19 mouse cellular contexts compared by ENCODE assay signal in genomic region chr11:84960780-84961179, GRCm38 (mm10). TPM values are rescaled to one million over a fixed set of nuclear protein-coding genes. Genes with fewer than 3 reads are reported as not detected.
DNase-seq lines count a peak whose midpoint lies in the region; ATAC-seq lines count a peak whose summit lies in the region.
"Had no signal": no experiment of that assay in that cellular context is flagged by ENCODE, and none has a peak within 500 bp of the region (broad histone marks: within the 10 kb centered on the region; RNA-seq: fewer than 3 reads in every experiment).

No protein-coding gene starts in this region.

- H3K4me2 ChIP-seq in midbrain, embryonic 11.5 days = no peak overlapping the region
- H3K4me2 ChIP-seq in midbrain, embryonic 15.5 days = no peak overlapping the region
- H3K4me2 ChIP-seq: forebrain, embryonic 15.5 days had no signal

- H3K9ac ChIP-seq in midbrain, embryonic 11.5 days (ENCODE audit: low read length) = no peak overlapping the region
- no peak overlapping the region for H3K9ac ChIP-seq in midbrain, embryonic 15.5 days
- H3K9ac ChIP-seq: forebrain, embryonic 15.5 days had no signal

- peaks cover 30% of the 10 kb centered on the region for H3K27me3 ChIP-seq in midbrain, embryonic 11.5 days (ENCODE audit: control insufficient read depth, insufficient read depth, low read length)
- peaks cover 46% of the 10 kb centered on the region for H3K27me3 ChIP-seq in midbrain, embryonic 15.5 days (replicated peaks)

- H3K4me3 ChIP-seq in midbrain, embryonic 11.5 days (ENCODE audit: low read depth, low read length) = no peak overlapping the region
- H3K4me3 ChIP-seq in midbrain, embryonic 15.5 days = no peak overlapping the region
- H3K4me3 ChIP-seq: forebrain, embryonic 15.5 days had no signal

- no peak for ATAC-seq in midbrain, embryonic 11.5 days (ENCODE audit: low FRiP score)
- no peak for ATAC-seq in midbrain, embryonic 15.5 days (replicated peaks)
- ATAC-seq: forebrain, embryonic 15.5 days had no signal

- DNase-seq in heart, adult 11 months = peak; percentile 93
- DNase-seq in heart, postnatal 4 days = no peak
- DNase-seq in midbrain, embryonic 11.5 days (ENCODE audit: low spot score, missing footprints) = peak; percentile 35
- peak; percentile 84 for DNase-seq in cerebellum, adult 8-10 months
- DNase-seq in retina, embryonic 14.5 days (ENCODE audit: low spot score) = peak; percentile 10
- no peak for DNase-seq in testis, postnatal 14 days (ENCODE audit: low spot score)
- no peak for DNase-seq in layer of hippocampus, adult 9-10 months (ENCODE audit: low spot score)
- DNase-seq: gastrocnemius, postnatal 36 days; kidney, adult 18-20 months; liver; thymus, postnatal 36 days had no signal

- peaks cover 18% of the 10 kb centered on the region for H3K4me1 ChIP-seq in midbrain, embryonic 11.5 days (ENCODE audit: control insufficient read depth, insufficient read depth, low read length)
- H3K4me1 ChIP-seq in midbrain, embryonic 15.5 days = peaks cover 24% of the 10 kb centered on the region

- no peaks in the 10 kb centered on the region for H3K36me3 ChIP-seq in midbrain, embryonic 11.5 days (ENCODE audit: control insufficient read depth, insufficient read depth, low read length)
- H3K36me3 ChIP-seq in midbrain, embryonic 15.5 days (replicated peaks) = no peaks in the 10 kb centered on the region
- H3K36me3 ChIP-seq: embryonic facial prominence, embryonic 10.5 days; forebrain, embryonic 15.5 days; hindbrain, embryonic 10.5 days had no signal

- no peaks in the 10 kb centered on the region for H3K9me3 ChIP-seq in midbrain, embryonic 11.5 days (ENCODE audit: control insufficient read depth, low read length)
- H3K9me3 ChIP-seq in midbrain, embryonic 15.5 days = no peaks in the 10 kb centered on the region
- H3K9me3 ChIP-seq: embryonic facial prominence, embryonic 10.5 days; forebrain, embryonic 15.5 days; hindbrain, embryonic 10.5 days had no signal

- 58% methylated on average over 6 of the region's 6 CpGs for WGBS in midbrain, embryonic 11.5 days
- WGBS in midbrain, embryonic 15.5 days = 61% methylated on average over 6 of the region's 6 CpGs

- no peak overlapping the region for H3K27ac ChIP-seq in midbrain, embryonic 11.5 days (ENCODE audit: low read depth, low read length)
- H3K27ac ChIP-seq in midbrain, embryonic 15.5 days = no peak overlapping the region
- H3K27ac ChIP-seq: forebrain, embryonic 15.5 days; macrophage had no signal

RNA-seq across cellular contexts. Expression of gene Car4, which starts 3.2 kb away (rescaled TPM):
- 10 to 100 TPM; 21.1 to 21.5 TPM for total RNA-seq in heart, postnatal 4 days (2021)
- polyA plus RNA-seq in midbrain, embryonic 11.5 days (2014; fragmentation: Nextera tagmentation; extraction: Ambion mirVana) = 5.5 and 6.6 TPM in 2 replicates
- polyA plus RNA-seq in midbrain, embryonic 15.5 days (2015; fragmentation: Nextera tagmentation; extraction: Ambion mirVana) = 5.3 and 6.0 TPM in 2 replicates
- total RNA-seq: CH12.LX, MEL had no signal
- polyA plus RNA-seq: liver, embryonic 16.5 days; macrophage had no signal

RNA-seq across cellular contexts. Expression of gene Znhit3, which starts 44.6 kb away (rescaled TPM):
- total RNA-seq in heart, postnatal 4 days (2021) = 10 to 100 TPM; 13.4 to 13.7 TPM
- 69.4 and 72.4 TPM in 2 replicates for polyA plus RNA-seq in midbrain, embryonic 11.5 days (2014; fragmentation: Nextera tagmentation; extraction: Ambion mirVana)
- 61.8 and 62.8 TPM in 2 replicates for polyA plus RNA-seq in midbrain, embryonic 15.5 days (2015; fragmentation: Nextera tagmentation; extraction: Ambion mirVana)

Comparison
In these comparisons a context has a peak if more than half of its experiments do, and no peak if none do; other contexts are left out.
1. DNase-seq: peak in heart, adult 11 months (single experiment), midbrain, embryonic 11.5 days (single experiment), cerebellum, adult 8-10 months (single experiment) and retina, embryonic 14.5 days (single experiment); none in heart, postnatal 4 days (single experiment), testis, postnatal 14 days (single experiment) and layer of hippocampus, adult 9-10 months (single experiment).